Mouse (Mus musculus) embryonic facial prominence, embryonic 10.5 days (tissue): Measurements from ENCODE around the gene Hbb-bt. TPM values are rescaled to one million over a fixed set of nuclear protein-coding genes. Genes with fewer than 3 reads are reported as not detected.
"Not testable (repeated sequence)": the region's sequence is repeated elsewhere in the genome, so short reads cannot be mapped to it uniquely, and the experiment has no call there.

Source experiments
- DNase-seq: peaks from one replicate; pipeline ENCODE4 v3.0.0-alpha.2; 2017; ENCODE audit warnings: low spot score
- H3K27ac ChIP-seq: fragments of 300-500 bp; sonication (generic); replicated peaks from 2 replicates; pipeline ENCODE4 v1.5.1; 2016; ENCODE audit warnings: mild to moderate bottlenecking
- H3K27me3 ChIP-seq: fragments of 300-500 bp; sonication (generic); replicated peaks from 2 replicates; pipeline ENCODE4 v1.6.1; 2016; ENCODE audit warnings: low read depth, mild to moderate bottlenecking; ENCODE audit not compliant: poor library complexity, severe bottlenecking
- H3K36me3 ChIP-seq: fragments of 300-500 bp; sonication (generic); replicated peaks from 2 replicates; pipeline ENCODE4 v1.6.1; 2016; ENCODE audit warnings: mild to moderate bottlenecking, moderate library complexity
- H3K4me1 ChIP-seq: fragments of 300-500 bp; sonication (generic); 2 replicates; pipeline ENCODE4 v1.6.1; 2016
- H3K4me3 ChIP-seq: fragments of 300-500 bp; sonication (generic); 2 replicates; pipeline ENCODE4 v1.5.1; 2016; ENCODE audit warnings: mild to moderate bottlenecking, moderate library complexity
- H3K9me3 ChIP-seq: fragments of 300-500 bp; sonication (generic); 2 replicates; pipeline ENCODE4 v1.6.1; 2016; ENCODE audit warnings: mild to moderate bottlenecking
- WGBS: fragments of 180-500 bp; shearing (Covaris S2); methylation state at CpG from one replicate; pipeline ENCODE4 v1.1.7; 2016; 5-methylcytosine and 5-hydroxymethylcytosine counted together
- polyA plus RNA-seq: library from polyadenylated mRNA; unstranded; fragments of >200 nt; fragmentation: Nextera tagmentation; extraction: Ambion mirVana; gene quantifications from 2 replicates; pipeline ENCODE4 v1.2.1, GENCODE M21; 2016

The Hbb-bt gene
- polyA plus RNA-seq, 1 experiment from 2014 or later, result 287 TPM

DNA sequence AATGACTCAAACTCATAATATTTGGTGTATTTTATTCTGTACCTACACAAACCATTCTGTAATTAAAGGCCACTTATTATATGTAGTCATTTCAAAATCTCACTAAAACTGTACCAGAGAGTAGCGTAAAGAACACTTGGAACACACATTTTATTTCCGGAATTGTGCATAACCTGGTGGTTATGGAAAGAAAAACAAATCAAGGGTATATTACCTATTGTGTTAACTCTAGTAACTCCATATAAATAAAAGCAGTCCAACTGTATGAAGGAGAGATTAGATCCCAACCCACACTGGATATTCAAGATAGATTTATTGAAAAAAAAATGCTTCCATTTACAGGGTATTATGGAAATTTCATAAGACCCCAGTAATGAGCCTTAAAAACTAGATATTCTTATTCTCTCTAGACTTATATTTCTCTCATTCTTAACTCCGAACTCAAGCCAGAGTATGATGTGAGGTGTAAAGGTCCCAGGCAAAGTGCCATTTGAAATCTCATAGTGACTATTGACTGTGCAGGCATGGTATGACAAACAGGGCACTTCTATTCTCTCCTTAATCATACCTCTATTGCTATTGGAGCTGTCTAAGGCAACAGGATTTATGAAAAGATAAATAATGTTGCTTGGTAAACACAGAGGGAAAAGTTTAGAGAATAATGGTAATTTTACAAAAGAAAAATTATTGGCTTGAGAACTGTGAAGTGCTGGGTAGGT, 11.9 kb upstream of the Hbb-bt start:
- Histone ChIP-seq H3K36me3 (no peaks in the 10 kb centered on the region), H3K27ac (no peak overlapping the region), H3K4me3 (no peak overlapping the region), H3K9me3 (no peaks in the 10 kb centered on the region), H3K4me1 (no peaks in the 10 kb centered on the region), H3K27me3 (no peaks in the 10 kb centered on the region)
- no peak for DNase-seq
- whole genome bisulfite sequencing, result 94% methylated on average over 3 of the region's 3 CpGs

DNA sequence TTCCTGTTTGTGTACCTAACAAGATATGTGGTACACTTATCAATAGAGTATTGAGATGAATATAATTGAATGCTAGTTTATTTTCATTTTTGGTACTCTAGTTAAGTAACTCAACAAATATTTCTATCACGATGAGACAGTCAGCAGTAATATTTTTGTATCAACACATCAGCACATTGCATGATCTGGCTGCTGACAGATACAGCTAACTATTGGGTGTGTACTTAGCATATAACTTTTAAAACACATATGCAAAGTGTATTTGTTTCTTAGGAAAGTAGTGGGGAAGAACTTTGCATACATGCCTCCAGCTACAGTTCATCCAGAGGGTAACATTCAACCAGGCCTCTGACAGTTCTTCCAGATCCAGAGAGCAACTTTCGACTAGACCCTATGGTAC, 10.8 kb upstream of the Hbb-bt start:
- Histone ChIP-seq H3K4me3 (no peak overlapping the region), H3K9me3 (no peaks in the 10 kb centered on the region), H3K27me3 (no peaks in the 10 kb centered on the region), H3K4me1 (no peaks in the 10 kb centered on the region), H3K36me3 (no peaks in the 10 kb centered on the region), H3K27ac (no peak overlapping the region)
- 82% methylated on average over 2 of the region's 2 CpGs for WGBS
- no peak for DNase-seq

DNA sequence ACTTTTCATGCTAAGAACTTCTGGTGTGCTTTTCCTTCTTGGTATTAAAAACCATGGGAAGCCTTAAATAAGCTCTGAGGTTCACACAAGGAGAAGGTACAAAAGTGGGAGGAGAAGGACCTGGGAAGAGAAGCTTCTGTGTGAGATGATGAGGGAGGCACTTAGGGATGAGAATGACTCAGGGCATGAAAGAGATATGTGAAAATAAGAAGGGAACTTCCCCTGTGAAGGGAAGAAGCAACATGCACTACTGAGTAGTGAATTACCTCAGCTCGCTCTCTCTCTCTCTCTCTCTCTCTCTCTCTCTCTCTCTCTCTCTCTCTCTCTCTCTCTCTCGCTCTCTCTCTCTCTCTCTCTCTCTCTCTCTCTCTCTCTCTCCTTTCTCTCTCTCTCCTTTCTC, 1.3 kb upstream of the Hbb-bt start:
- H3K27me3 ChIP-seq, H3K4me1 ChIP-seq, H3K4me3 ChIP-seq, H3K27ac ChIP-seq, H3K36me3 ChIP-seq, DNase-seq, H3K9me3 ChIP-seq: not testable (repeated sequence)
- 82% methylated on average over 1 of the region's 2 CpGs for WGBS

DNA sequence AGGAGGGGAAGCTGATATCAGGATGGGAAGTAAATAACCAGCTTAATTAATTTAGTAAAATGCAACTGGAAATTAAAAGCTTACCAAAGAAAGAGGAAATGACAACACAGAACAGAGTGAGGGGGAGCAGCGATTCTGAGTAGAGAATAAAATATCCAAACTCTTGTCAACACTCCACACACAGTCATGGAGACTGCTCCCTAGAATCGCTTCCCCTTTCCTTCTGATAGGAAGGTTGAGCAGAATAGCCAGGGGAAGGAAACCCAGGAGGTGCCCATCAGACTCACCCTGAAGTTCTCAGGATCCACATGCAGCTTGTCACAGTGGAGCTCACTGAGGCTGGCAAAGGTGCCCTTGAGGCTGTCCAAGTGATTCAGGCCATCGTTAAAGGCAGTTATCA, 644 bp downstream of the Hbb-bt start:
- DNase-seq, H3K36me3 ChIP-seq, H3K27ac ChIP-seq, H3K4me3 ChIP-seq, H3K9me3 ChIP-seq, H3K4me1 ChIP-seq, H3K27me3 ChIP-seq: not testable (repeated sequence)
- WGBS, result no CpG with 5 or more reads among the region's 3 CpGs

DNA sequence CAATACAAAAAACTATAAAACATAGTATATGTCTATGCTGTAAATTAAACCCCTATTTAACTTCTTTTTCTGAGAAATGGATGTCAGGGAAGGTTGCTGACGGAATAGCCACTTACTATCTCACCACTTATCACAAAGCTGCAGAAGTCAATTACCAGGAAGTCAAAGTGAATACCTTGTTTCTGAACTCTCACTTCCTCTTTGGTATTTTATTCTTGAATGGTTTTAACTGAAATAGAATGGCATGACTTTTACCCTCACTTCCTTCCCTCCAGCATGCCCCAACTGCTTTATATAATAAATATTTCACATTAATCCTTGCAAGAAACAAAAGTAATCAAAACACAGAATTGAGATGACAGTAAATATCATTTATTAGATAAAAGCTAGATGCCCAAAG, 1.6 kb downstream of the Hbb-bt start:
- Histone ChIP-seq H3K9me3 (no peaks in the 10 kb centered on the region), H3K27ac (no peak overlapping the region), H3K4me1 (no peaks in the 10 kb centered on the region), H3K4me3 (no peak overlapping the region), H3K36me3 (no peaks in the 10 kb centered on the region), H3K27me3 (no peaks in the 10 kb centered on the region)
- WGBS, result 67% methylated on average over 1 of the region's 1 CpGs
- no peak for DNase-seq

DNA sequence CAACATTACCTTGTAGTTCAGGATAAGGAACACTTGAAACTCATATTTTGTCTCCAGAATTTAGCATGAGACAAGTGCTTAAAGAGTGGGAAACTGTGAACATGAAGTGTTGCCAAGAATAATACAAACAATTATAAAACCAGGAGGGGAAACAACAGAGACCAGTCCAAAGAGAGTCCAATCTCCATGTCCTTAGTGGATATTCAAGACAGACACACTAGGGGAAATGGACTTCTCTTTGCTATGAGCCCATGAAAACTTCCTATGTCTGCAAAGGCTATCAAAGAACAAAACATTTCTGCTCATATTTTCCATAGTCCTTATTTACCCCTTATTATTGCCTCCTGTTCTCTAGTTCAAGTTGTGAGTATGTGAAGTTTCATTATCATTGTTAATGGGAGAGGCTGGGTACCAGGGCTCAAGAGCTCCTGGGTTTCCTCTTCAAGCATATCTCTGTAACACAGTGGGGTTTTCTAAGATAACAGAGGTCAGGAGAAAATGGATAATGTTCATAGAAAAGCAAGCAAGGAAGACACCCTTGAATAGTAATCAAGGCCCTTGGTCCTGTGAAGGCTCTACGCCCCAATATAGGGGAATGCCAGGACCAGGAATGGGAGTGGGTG, 2.5 kb downstream of the Hbb-bt start:
- no peak for DNase-seq
- Histone ChIP-seq H3K4me1 (no peaks in the 10 kb centered on the region), H3K36me3 (no peaks in the 10 kb centered on the region), H3K4me3 (no peak overlapping the region), H3K9me3 (no peaks in the 10 kb centered on the region), H3K27ac (no peak overlapping the region), H3K27me3 (no peaks in the 10 kb centered on the region)
- WGBS, result 86% methylated on average over 1 of the region's 1 CpGs

DNA sequence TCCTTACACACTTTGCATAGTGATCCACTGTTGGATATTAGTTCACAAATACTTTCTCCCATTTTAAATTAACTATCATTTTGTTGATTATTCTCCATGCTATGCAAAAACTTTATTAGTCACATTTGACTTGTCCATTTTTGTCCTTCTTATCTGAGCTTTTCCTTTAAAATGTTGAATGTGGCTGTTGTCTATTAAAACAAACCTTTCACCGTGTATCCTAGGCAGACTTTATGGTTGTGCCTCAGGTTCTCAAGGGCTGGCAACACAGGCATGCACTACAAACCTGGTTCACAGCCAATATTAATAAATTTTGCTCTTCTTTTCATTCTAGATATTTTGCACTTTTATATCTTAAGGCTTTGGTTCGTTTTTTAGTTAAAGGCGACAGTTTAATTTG, 3.0 kb downstream of the Hbb-bt start:
- H3K36me3 ChIP-seq, result no peaks in the 10 kb centered on the region
- WGBS, result 80% methylated on average over 3 of the region's 3 CpGs
- no peaks in the 10 kb centered on the region for H3K9me3 ChIP-seq
- H3K27me3 ChIP-seq, result no peaks in the 10 kb centered on the region
- H3K4me3 ChIP-seq, result no peak overlapping the region
- no peaks in the 10 kb centered on the region for H3K4me1 ChIP-seq
- H3K27ac ChIP-seq, result no peak overlapping the region
- no peak for DNase-seq

DNA sequence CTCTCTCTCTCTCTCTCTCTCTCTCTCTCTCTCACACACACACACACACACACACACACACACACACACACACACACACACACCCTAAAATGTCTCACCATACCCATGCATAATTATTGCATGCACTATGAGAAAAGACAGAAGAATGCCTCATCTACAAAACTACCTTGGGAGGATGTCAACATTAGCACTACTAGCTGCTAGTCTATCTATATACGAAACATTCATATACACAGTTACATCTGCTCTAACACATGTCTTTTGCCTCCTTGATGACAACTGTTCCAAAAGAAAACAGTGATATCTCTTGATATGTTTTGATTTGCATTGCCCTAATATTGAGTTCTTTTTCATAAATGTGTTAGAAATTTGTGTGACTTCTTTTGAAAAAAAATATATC, 3.5 kb downstream of the Hbb-bt start:
- no peaks in the 10 kb centered on the region for H3K36me3 ChIP-seq
- H3K9me3 ChIP-seq, result no peaks in the 10 kb centered on the region

DNA sequence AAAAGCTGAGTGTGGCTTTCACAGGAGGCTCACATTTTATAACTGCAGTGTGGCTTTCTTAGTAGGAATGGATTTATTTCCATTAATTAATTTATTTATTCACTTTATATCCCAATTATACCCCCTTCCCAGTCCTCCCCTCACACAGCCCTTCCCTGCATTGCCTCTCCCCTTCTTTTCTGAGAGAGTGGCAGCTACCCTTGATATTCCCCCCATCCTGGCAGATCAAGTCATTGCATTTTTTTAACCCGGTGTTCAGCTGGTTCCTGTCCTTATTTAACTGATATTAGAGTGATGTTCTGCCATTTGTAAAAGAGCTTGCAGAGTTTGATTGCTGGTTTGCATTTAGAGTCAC, 4.0 kb downstream of the Hbb-bt start:
- no peaks in the 10 kb centered on the region for H3K4me1 ChIP-seq
- H3K36me3 ChIP-seq, result no peaks in the 10 kb centered on the region
- H3K9me3 ChIP-seq, result no peaks in the 10 kb centered on the region
- WGBS, result 71% methylated on average over 1 of the region's 1 CpGs
- DNase-seq, result no peak
- H3K27me3 ChIP-seq, result no peaks in the 10 kb centered on the region
- no peak overlapping the region for H3K4me3 ChIP-seq
- H3K27ac ChIP-seq, result no peak overlapping the region

More for the DNA sequence above, 3.5 kb downstream of the Hbb-bt start:
- Histone ChIP-seq H3K4me1 (no peaks in the 10 kb centered on the region), H3K4me3 (no peak overlapping the region), H3K27ac (no peak overlapping the region), H3K27me3 (no peaks in the 10 kb centered on the region)
- WGBS, result 93% methylated on average over 1 of the region's 1 CpGs
- DNase-seq, result no peak

DNA sequence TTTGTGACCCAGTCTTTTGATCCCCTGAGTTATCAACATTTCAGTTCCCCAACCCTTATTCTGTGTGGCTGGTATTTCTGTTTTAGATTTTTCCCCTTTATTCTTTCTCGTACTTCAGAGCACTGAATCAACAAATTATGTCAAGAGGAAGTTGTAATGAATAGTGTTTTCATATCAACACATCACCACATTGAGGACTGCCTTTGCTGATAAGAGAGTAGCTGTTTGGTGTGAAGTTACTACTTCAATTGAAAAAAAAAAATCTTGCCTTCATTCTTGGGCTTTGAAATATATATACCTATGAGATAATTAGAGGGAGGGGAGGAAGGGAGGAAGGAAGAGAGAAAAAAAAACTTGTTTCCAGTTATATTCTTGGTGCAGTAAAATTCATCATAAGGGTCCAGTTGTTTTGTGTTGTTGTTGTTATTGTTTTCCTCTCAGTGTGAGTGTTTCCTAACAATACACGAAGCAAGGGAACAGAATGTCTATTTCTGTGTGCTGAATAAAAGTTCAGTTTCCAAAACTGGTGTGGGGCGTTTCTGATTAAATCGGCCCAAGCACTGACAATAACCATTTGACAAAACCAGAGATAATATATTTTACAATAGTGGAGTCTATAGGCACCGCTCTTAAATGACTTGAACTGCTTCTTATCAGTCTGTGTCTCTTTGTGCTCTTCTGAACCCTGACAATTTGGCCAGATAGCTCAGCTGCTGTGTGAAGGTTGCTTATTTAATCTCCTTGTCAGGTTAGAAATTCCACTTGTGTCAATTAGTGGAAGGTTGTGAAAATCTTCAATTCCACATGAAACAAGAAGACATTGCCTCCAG, 4.6 kb downstream of the Hbb-bt start:
- no peak for DNase-seq
- Histone ChIP-seq H3K36me3 (no peaks in the 10 kb centered on the region), H3K4me1 (no peaks in the 10 kb centered on the region), H3K4me3 (no peak overlapping the region), H3K9me3 (no peaks in the 10 kb centered on the region), H3K27ac (no peak overlapping the region), H3K27me3 (no peaks in the 10 kb centered on the region)
- WGBS, result 79% methylated on average over 5 of the region's 5 CpGs

DNA sequence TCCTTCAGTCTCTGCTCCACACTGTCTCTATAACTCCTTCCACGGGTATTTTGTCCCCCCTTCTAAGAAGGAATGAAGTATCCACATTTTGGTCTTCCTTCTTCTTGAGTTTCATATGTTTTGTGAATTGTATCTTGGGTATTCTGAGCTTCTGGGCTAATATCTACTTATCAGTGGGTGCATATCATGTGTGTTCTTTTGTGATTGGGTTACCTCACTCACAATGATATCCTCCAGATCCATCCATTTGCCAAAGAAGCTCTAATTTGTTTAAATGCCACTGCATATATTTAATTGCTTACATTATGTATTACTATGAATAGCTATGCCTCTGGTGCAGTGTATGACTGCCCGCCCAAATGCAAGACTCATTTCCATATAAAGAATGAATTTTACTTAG, 5.7 kb downstream of the Hbb-bt start:
- not testable (repeated sequence) for H3K9me3 ChIP-seq, H3K27ac ChIP-seq, H3K4me1 ChIP-seq, DNase-seq, H3K4me3 ChIP-seq, H3K36me3 ChIP-seq, H3K27me3 ChIP-seq
- WGBS, result 73% methylated on average over 2 of the region's 2 CpGs

DNA sequence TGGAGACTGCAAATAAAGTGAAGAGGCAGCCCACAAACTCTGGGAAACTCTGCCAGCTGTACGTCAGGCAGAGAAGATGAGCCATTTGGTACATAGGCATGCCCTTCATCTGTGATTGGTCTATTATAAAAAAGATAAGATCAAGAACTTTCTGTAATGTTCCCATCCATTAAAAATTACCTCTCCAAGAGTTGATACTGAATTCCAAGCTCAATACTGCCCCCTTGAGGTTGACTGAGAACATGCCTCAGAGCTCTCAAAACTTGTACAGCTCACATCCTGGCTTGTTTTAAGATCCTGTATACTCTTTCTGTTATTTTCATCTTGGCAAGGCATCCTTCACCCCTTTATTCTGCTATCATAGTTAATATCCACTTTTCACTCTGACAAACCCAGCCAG, 6.9 kb downstream of the Hbb-bt start:
- no peaks in the 10 kb centered on the region for H3K27me3 ChIP-seq
- 68% methylated on average over 1 of the region's 1 CpGs for WGBS
- no peak overlapping the region for H3K27ac ChIP-seq
- no peaks in the 10 kb centered on the region for H3K9me3 ChIP-seq
- peak; percentile 18 for DNase-seq
- H3K36me3 ChIP-seq, result no peaks in the 10 kb centered on the region
- H3K4me1 ChIP-seq, result no peaks in the 10 kb centered on the region
- H3K4me3 ChIP-seq, result no peak overlapping the region
